Mouse (Mus musculus): Measurements from ENCODE around the gene Tprkb.
A peak's percentile ranks its signal among the peaks of the same experiment; 100 is the strongest.
"Not testable (repeated sequence)": the region's sequence is repeated elsewhere in the genome, so short reads cannot be mapped to it uniquely, and the experiment has no call there.

Tprkb gene

DNA sequence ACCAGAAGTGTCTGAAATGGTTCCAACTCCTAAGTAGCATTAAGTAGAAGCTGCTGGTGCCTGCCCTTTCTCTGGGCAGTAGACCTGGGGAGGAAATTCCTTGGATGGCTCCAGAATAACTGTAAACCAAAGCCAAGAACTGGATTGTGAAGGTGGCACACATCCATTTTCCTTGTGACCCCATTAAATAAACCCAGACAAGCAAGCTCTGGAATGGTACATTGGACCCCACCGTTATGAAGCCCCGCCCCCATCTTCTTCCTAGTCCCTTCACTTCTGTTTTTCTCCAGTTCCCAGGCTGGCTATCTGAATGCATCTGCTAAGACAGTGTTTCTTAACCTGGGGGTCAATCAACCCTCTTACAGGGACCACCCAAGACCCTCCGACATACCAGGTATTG lies at the start of gene Tprkb:
Gene Tprkb, plus strand, starts transcription at position 279 of the 400 bp plus-strand sequence.
- DNase-seq (ENCODE audit: low read depth), result no peak

DNA sequence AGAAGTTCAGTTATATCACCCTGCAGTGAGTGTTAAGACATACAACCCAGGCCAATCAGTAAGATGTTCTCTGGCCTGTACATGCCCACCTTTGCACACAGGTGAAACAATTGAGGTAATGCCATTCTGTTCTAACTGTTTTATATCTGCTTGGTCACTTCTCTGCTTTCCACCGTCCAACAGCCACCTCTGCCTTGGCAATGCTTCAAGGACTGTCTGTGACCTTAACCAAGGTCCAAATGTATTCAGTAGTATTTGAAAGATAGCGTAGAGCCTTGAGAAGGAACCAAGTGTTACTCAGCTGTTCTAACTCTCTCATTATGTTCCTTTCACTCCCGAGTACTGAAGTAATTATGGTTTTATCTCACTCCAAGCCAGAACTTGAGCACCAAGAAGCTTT lies 49.1 kb upstream of the Tprkb start:
- no peak for DNase-seq (ENCODE audit: low read depth)

GRCm38 (mm10) chr6:85863136-85863535 lies 48.5 kb upstream of the Tprkb start:
- no peak for DNase-seq (ENCODE audit: low read depth)

GRCm38 (mm10) chr6:85863840-85864239 lies 47.8 kb upstream of the Tprkb start:
- DNase-seq (ENCODE audit: low read depth), result no peak

GRCm38 (mm10) chr6:85864900-85865639 lies 46.6 kb upstream of the Tprkb start:
- not testable (repeated sequence) for DNase-seq (ENCODE audit: low read depth)

GRCm38 (mm10) chr6:85866166-85866565 lies 45.5 kb upstream of the Tprkb start:
- not testable (repeated sequence) for DNase-seq (ENCODE audit: low read depth)

GRCm38 (mm10) chr6:85866995-85867394 lies 44.7 kb upstream of the Tprkb start:
- DNase-seq (ENCODE audit: low read depth), result not testable (repeated sequence)

- DNase-seq (ENCODE audit: low read depth), result no peak
These were observed 43.7 kb upstream of the Tprkb start for GRCm38 (mm10) chr6:85867726-85868690.

DNA sequence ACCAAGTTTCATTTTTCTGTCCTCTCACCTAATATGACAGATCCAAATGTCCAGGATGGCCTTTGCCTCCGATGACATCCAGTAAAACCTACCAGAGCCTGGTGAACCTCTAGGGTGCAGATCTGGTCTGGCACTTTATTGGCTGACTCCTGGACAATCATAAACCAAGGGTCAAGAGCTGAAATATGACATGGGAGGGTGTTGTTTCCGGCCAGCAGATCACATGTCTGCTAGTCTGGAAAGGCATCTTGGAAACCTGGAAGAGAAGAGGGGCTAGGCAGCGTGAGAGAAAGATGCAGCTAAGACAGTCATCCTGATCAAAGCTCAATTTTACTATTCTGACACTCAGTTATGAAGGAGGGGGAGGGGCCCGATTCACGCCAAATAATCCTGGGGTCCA lies 42.7 kb upstream of the Tprkb start, which contains the start of gene Nat8f2:
Gene Nat8f2, minus strand, starts transcription at position 153 of the 400 bp plus-strand sequence.
- not testable (repeated sequence) for DNase-seq (ENCODE audit: low read depth)

- not testable (repeated sequence) for DNase-seq (ENCODE audit: low read depth)
These were observed 28.4 kb upstream of the Tprkb start for GRCm38 (mm10) chr6:85883246-85883645.

- DNase-seq (ENCODE audit: low read depth), result no peak
These were observed 27.4 kb upstream of the Tprkb start for GRCm38 (mm10) chr6:85884311-85884710.

DNA sequence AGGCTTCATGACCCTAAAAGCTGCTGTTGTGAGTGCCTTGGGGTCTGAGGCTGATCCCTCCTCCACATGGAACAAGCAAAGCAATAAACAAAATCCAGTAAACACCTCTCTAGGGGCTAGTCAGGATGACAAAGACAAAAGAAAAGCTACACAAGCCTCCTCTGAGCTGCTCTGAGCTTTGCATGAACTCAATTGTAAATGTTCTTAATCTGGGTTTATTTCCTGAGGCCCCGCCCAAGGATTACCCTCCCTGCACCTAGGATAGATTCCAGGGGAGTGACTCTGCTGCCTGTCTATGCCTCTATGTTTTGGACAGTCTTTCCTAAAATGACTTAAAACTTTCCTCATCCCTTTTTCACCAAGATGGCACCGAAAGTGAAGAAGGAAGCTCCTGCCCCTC lies 22.7 kb upstream of the Tprkb start:
- no peak for DNase-seq (ENCODE audit: low read depth)

DNA sequence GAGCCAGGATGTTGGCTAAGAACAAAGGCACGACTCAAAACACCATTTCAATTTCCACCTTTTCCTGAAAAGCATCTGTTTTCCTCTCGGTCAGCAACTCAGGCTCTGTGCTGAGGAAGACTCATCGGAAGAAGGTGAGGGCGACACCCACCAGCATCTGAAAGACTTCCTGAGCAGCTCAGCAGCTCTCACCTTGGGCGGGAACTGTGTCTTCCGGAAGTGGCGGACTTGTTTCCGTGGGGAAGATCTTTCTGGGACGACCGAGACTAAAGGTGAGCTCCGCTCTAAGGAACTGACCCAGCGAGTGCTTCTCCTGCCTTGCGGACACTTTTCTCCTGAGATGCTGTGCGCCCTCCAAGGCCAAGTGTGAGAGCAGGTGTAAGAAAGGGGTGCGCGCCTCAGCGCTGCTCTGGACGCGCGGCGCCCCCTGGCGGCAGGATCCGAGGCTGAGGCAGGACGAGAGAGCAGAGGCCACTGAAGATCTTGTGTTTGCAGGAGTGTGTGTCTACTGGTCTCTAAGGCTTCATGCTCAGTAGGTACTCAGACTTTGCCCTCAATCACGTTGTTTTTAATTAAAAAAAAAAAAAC lies 16.5 kb upstream of the Tprkb start:
- DNase-seq (ENCODE audit: low read depth), result peak; percentile 26

GRCm38 (mm10) chr6:85898596-85899475 lies 12.8 kb upstream of the Tprkb start:
- not testable (repeated sequence) for DNase-seq (ENCODE audit: low read depth)

- no peak for DNase-seq (ENCODE audit: low read depth)
These were observed 9.4 kb upstream of the Tprkb start for GRCm38 (mm10) chr6:85902303-85902702.

GRCm38 (mm10) chr6:85904642-85905061 lies 7.0 kb upstream of the Tprkb start, which contains the start of gene Nat8f4:
Nat8f4 (minus strand) TSS chr6:85904884.
- peak; percentile 86 for DNase-seq (ENCODE audit: low read depth)

DNA sequence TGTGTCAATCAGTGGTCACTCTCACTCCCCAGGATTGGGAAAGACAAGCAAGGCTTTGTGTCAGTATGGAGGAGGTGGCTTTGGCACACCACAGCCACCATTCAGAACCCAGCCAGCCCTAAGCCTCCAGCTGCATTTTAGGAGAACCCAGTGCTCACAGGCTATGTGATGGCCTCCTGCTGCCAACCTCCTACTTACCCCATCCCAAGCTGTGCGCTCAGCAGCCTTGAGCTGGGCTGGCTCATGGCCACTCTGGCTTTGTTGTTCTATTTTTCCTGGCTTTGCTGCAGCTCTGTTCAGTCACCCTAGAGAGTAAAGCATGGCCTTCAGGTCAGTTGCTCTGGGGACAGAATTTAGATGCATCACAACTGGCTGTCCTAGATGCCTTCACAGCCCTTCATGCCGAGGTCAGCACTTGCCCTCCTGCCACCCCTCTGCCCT lies 4.7 kb upstream of the Tprkb start:
- DNase-seq (ENCODE audit: low read depth), result not testable (repeated sequence)

GRCm38 (mm10) chr6:85908341-85908740 lies 3.3 kb upstream of the Tprkb start:
- DNase-seq (ENCODE audit: low read depth), result no peak

- no peak for DNase-seq (ENCODE audit: low read depth)
These were observed 2.0 kb upstream of the Tprkb start for GRCm38 (mm10) chr6:85909704-85910103.

- no peak for DNase-seq (ENCODE audit: low read depth)
These were observed 3.5 kb downstream of the Tprkb start for GRCm38 (mm10) chr6:85915141-85915538.

Measured in naive thymus-derived CD4-positive, alpha-beta T cell, adult 2 months (primary cell).